Mouse (Mus musculus) stomach, postnatal 0 days (tissue): ENCODE measurements around the gene Adamtsl4.

Experiments used
- CTCF ChIP-seq: IDR thresholded peaks from 2 replicates; pipeline ENCODE4 v1.5.1; 2016; ENCODE audit warnings: antibody characterized with exemption, low read depth, mild to moderate bottlenecking, moderate library complexity
- EP300 ChIP-seq: optimal IDR thresholded peaks from 2 replicates; pipeline ENCODE3; 2016; ENCODE audit warnings: antibody characterized with exemption

GRCm38 (mm10) chr3:95668589-95669308 is 19.0 kb downstream of the Adamtsl4 start:
- TF ChIP-seq CTCF (no peak), EP300 (no peak)
